Mouse (Mus musculus) heart, embryonic 10.5 days (tissue): ENCODE measurements at regions not wholly inside any gene's neighbourhood (a gene's known extent, or its start where the extent isn't known, plus 50 kb on each side); places are given as distances from the start of the nearest gene placed in this dataset.

ENCODE experiments used
- DNase-seq: peaks from one replicate; pipeline ENCODE4 v3.0.0-alpha.2; 2017; ENCODE audit warnings: low spot score
- H3K27ac ChIP-seq: fragments of 300-500 bp; sonication (generic); 2 replicates; pipeline ENCODE4 v1.5.1; 2016; ENCODE audit warnings: mild to moderate bottlenecking
- H3K27me3 ChIP-seq: fragments of 300-500 bp; sonication (generic); 2 replicates; pipeline ENCODE4 v1.6.1; 2016; ENCODE audit warnings: mild to moderate bottlenecking; ENCODE audit not compliant: poor library complexity, insufficient read depth, severe bottlenecking
- H3K36me3 ChIP-seq: fragments of 300-500 bp; sonication (generic); 2 replicates; pipeline ENCODE4 v1.6.1; 2016; ENCODE audit warnings: mild to moderate bottlenecking, moderate library complexity
- H3K4me1 ChIP-seq: fragments of 300-500 bp; sonication (generic); 2 replicates; pipeline ENCODE4 v1.6.1; 2016; ENCODE audit warnings: mild to moderate bottlenecking
- H3K4me3 ChIP-seq: fragments of 300-500 bp; sonication (generic); 2 replicates; pipeline ENCODE4 v1.5.1; 2016; ENCODE audit warnings: mild to moderate bottlenecking, moderate library complexity
- H3K9me3 ChIP-seq: fragments of 300-500 bp; sonication (generic); 2 replicates; pipeline ENCODE4 v1.6.1; 2016; ENCODE audit warnings: mild to moderate bottlenecking, moderate library complexity
- WGBS: fragments of 180-500 bp; shearing (Covaris S2); methylation state at CpG from one replicate; pipeline ENCODE4 v1.1.7; 2016; 5-methylcytosine and 5-hydroxymethylcytosine counted together

DNA sequence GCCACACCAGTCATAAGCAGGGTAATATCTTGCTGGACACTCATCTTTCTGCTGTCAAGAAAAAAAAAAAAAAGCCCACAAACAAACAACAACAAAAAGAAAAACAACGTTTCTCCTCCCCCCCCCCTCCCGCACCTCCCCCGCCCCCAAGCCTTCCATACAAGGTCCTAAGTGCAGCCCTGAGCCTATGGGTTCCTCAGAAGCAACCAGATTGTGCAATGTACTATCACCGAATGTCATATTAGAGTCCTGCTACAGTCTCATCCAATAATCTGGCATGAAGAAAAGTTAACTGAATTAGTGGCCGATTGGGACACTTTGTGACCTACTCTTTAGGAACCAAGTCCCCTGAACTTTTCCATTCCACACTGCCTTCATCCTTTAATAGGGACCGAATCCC, 161.5 kb downstream of the Gm10295 start:
- no peak overlapping the region for H3K4me3 ChIP-seq
- H3K27me3 ChIP-seq: no peaks in the 10 kb centered on the region
- H3K9me3 ChIP-seq: no peaks in the 10 kb centered on the region
- H3K36me3 ChIP-seq: no peaks in the 10 kb centered on the region
- H3K27ac ChIP-seq: no peak overlapping the region
- 72% methylated on average over 6 of the region's 6 CpGs for WGBS
- H3K4me1 ChIP-seq: peaks cover 8% of the 10 kb centered on the region; the same call in 1 of the 2 replicates
- DNase-seq: no peak

DNA sequence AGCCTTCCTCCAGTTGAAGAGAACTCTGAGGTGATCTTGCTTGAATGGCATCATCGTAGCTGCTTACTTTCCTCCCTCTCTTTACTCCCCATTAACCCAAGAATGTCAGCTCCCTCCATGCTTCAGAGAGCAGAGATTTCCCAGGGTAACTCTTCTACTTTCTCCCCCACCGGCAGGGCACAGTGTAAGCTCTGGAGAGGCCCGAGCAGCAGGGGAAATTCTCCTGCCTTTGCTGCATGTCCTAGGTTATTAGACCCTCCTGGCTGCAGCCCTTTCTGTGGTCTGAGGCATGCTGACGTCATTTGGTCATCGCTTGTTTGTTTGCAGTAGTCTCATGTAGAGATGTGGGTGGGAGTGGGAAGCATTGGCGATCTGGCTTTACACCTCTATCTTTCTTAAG, 163.2 kb downstream of the Gm10295 start:
- 13% methylated on average over 6 of the region's 6 CpGs for WGBS
- no peaks in the 10 kb centered on the region for H3K9me3 ChIP-seq
- no peaks in the 10 kb centered on the region for H3K27me3 ChIP-seq
- DNase-seq: no peak
- H3K27ac ChIP-seq: peak overlapping the region; percentile 63
- H3K4me1 ChIP-seq: peaks cover 6% of the 10 kb centered on the region; the same call in 1 of the 2 replicates
- no peak overlapping the region for H3K4me3 ChIP-seq
- H3K36me3 ChIP-seq: no peaks in the 10 kb centered on the region

DNA sequence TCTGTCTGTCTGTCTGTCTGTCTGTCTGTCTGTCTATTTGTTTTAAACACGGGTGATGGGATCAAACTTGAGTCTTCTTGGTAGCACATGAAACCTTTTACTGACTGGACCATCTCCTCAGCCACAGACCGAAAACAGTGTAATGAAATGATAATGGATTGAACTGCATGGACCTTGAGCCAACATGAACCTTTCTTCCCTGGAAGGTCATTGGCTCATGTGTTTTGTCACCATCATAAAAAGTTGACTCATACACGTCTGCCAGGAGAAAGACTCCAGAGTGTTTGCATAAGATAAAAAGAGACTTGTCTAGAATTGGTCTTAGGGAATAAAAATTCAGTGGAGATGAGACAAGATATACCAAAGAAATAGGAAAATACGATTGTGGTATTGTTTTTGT, 176.4 kb downstream of the Gm10295 start:
- Histone ChIP-seq H3K27ac (no peak overlapping the region), H3K4me1 (no peaks in the 10 kb centered on the region), H3K9me3 (no peaks in the 10 kb centered on the region), H3K27me3 (no peaks in the 10 kb centered on the region), H3K4me3 (no peak overlapping the region), H3K36me3 (no peaks in the 10 kb centered on the region)
- WGBS: 68% methylated on average over 4 of the region's 4 CpGs
- no peak for DNase-seq

DNA sequence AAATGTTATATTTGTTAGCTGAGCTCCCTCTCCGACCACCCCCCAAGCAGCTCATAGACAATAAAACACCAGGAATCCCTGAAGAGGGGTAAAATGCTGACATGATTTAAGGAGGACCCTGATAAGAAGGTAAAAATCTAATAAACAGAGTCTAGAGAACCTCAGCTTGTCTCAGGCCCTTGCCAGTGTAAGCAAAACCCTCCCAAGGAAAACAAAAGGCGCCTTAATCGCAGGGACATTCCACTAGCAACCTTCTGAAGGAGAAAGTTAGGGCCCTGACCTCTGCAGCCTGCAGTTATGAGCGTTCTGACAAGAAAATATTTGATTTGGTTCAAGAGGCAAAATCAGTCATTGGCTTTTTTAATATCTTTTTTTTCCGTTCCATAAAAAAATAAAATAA, 212.2 kb downstream of the Gm10295 start:
- H3K36me3 ChIP-seq: no peaks in the 10 kb centered on the region
- H3K4me1 ChIP-seq: 0 out of 2 replicates have a peak, but pooled peaks cover 4% of the 10 kb centered on the region
- H3K9me3 ChIP-seq: no peaks in the 10 kb centered on the region
- DNase-seq: no peak
- WGBS: 54% methylated on average over 5 of the region's 5 CpGs
- H3K4me3 ChIP-seq: no peak overlapping the region
- 0 out of 2 replicates have a peak overlapping the region, but pooled peaks have one; percentile 29 for H3K27ac ChIP-seq
- no peaks in the 10 kb centered on the region for H3K27me3 ChIP-seq

DNA sequence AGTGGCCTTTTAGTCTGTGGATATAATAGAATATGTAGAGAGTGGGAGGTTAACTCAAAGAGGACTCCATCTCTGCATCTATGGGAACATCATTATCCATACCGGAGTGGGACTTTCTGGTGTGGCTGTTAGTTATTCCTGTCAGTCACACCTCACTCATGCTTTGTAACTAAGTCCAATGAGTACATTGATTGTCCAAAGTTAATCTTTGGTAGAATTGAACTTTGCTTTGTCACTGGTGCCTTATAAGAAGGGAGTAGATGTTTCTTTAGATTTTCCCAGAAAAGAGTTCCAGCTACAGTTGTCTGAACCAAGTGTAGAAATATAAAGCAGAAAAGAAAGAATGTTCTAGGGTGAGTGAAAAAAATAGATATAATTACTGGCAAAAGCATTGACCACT, 221.3 kb downstream of the Gm10295 start:
- peaks cover 4% of the 10 kb centered on the region; the same call in 1 of the 2 replicates for H3K4me1 ChIP-seq
- no peaks in the 10 kb centered on the region for H3K36me3 ChIP-seq
- 88% methylated on average over 1 of the region's 1 CpGs for WGBS
- no peaks in the 10 kb centered on the region for H3K27me3 ChIP-seq
- no peak overlapping the region for H3K27ac ChIP-seq
- DNase-seq: no peak
- no peak overlapping the region for H3K4me3 ChIP-seq
- H3K9me3 ChIP-seq: no peaks in the 10 kb centered on the region

DNA sequence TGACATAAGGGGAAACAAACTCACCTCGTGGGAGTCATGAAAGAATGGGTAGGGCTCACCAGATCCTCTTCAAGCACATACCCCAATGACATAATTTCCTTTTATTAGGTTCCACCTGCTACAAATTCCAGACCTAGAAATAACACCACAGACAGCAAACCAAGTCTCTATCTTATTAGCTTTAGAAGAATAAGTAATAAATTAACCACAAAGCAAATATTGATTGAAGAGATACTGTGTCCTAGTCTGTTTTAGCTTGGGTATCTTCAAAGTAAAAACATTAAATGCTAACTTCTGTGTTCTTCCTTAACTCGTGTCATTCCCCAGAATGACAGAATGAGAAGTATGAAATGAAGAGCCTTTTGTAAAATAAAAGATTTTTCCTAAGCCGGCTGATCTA, 222.4 kb downstream of the Gm10295 start:
- H3K27me3 ChIP-seq: no peaks in the 10 kb centered on the region
- H3K36me3 ChIP-seq: no peaks in the 10 kb centered on the region
- H3K4me3 ChIP-seq: no peak overlapping the region
- 76% methylated on average over 3 of the region's 3 CpGs for WGBS
- peaks cover 4% of the 10 kb centered on the region; the same call in 1 of the 2 replicates for H3K4me1 ChIP-seq
- no peaks in the 10 kb centered on the region for H3K9me3 ChIP-seq
- no peak for DNase-seq
- H3K27ac ChIP-seq: no peak overlapping the region

DNA sequence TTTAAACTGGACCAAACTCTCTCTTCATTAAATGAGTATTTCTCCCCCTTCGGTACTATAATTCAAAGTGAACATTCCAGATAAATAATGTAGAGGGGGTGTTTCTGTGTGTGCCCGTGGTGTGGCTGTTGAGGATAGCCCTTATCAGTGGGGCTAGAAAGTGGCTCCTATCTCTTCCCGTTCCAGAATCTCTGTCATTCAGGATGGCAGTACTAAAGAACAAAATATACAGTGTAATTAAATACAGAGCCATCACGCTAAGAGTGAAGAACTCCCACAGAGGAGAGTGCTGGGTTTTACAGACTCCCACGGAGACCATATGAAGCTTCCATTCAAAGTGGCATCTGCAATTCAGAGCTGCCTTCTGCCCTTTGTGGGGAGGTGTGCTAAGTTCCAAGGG, 229.8 kb downstream of the Gm10295 start:
- H3K27ac ChIP-seq: no peak overlapping the region

DNA sequence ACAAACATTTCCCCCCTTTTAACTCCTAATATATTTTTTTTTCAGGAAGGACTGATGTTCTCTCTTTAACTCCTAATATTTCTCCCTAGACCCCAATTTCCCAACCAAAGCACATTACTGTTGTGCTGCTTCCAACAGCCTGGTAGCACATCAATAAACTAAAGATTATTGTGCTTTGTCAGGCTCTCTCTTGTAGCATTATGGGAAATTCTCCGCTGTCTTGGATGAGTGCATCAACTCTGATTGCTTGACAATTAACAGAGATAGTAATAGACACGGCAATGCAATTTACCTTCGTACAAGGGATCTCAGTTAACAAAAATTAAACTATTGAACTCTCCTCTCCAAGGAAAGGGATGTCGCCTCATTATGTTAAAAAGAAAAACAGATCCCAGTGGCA, 230.3 kb downstream of the Gm10295 start:
- no peak for DNase-seq
- WGBS: 78% methylated on average over 4 of the region's 4 CpGs
- no peak overlapping the region for H3K27ac ChIP-seq

More for the DNA sequence above, 229.8 kb downstream of the Gm10295 start:
- Histone ChIP-seq H3K4me1 (peaks cover 14% of the 10 kb centered on the region), H3K27me3 (no peaks in the 10 kb centered on the region), H3K4me3 (no peak overlapping the region), H3K36me3 (no peaks in the 10 kb centered on the region), H3K9me3 (no peaks in the 10 kb centered on the region)
- DNase-seq: no peak
- WGBS: 33% methylated on average over 5 of the region's 5 CpGs

DNA sequence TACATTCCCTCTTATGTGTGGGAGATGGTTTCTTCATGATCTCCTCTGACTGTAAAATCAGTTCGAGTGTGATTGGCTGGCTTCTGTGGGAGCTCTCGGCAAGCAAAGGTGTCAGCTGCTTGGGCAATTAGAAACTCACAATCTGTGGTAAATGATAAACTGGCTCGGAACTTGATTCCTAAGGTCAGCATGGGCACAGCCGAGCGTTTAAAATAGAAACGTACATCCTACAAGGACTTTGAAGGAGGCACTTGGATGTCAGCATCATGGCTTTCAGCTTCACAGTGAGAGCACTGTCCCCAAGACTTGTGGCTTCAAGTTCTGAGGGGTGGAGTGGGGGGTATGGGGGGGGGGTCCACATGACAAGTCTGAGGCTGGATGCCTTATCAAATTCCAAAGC, 231.3 kb downstream of the Gm10295 start:
- Histone ChIP-seq H3K27me3 (no peaks in the 10 kb centered on the region), H3K4me1 (peaks cover 10% of the 10 kb centered on the region), H3K27ac (no peak overlapping the region), H3K4me3 (no peak overlapping the region), H3K9me3 (no peaks in the 10 kb centered on the region), H3K36me3 (no peaks in the 10 kb centered on the region)
- WGBS: 34% methylated on average over 6 of the region's 6 CpGs
- no peak for DNase-seq

More for the DNA sequence above, 230.3 kb downstream of the Gm10295 start:
- H3K9me3 ChIP-seq: no peaks in the 10 kb centered on the region
- no peak overlapping the region for H3K4me3 ChIP-seq
- no peaks in the 10 kb centered on the region for H3K36me3 ChIP-seq
- H3K27me3 ChIP-seq: no peaks in the 10 kb centered on the region
- peaks cover 14% of the 10 kb centered on the region for H3K4me1 ChIP-seq

DNA sequence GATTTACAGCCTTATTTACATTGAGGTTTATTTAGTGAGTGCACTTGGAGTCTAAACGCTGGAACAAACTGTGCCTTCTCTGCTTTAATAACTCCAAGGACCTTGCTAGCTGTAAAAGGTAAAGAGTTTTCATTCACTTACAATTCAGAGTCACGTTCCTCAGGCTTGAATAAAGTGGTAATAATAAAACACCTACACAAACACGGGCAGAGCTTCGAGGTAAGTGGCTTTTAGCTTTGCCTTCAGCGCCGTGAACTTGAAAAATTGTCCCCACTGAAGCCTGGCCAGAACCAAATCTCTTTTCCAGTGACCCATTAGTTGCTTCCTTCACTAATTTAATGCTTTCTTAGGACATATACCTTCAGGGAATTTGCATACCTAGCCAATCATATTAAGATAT, 244.2 kb downstream of the Gm10295 start:
- no peaks in the 10 kb centered on the region for H3K4me1 ChIP-seq
- no peak for DNase-seq
- no peaks in the 10 kb centered on the region for H3K27me3 ChIP-seq
- H3K4me3 ChIP-seq: no peak overlapping the region
- no peaks in the 10 kb centered on the region for H3K36me3 ChIP-seq
- WGBS: 82% methylated on average over 6 of the region's 6 CpGs
- H3K9me3 ChIP-seq: no peaks in the 10 kb centered on the region
- no peak overlapping the region for H3K27ac ChIP-seq

DNA sequence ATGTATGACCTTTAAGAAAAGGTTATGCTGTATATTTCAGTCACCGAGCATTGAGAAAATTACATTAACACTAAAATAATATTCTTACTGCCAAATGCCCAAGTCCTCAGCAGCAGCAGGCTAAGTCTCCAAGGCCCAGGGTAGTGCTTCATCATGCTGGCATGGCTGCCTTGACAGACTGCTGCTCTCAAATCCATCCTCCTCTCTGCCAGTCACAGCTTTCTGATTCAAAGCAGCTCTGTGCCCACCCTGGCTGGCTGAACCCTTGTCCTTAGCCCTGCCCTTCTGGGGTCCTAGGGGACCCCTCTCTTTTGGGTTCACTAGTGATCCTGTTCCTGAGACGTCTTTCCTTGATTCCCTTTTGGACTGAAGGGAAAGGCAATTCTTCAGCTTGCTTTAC, 251.0 kb downstream of the Gm10295 start:
- WGBS: 80% methylated on average over 2 of the region's 2 CpGs
- Histone ChIP-seq H3K27me3 (no peaks in the 10 kb centered on the region), H3K4me1 (no peaks in the 10 kb centered on the region), H3K4me3 (no peak overlapping the region), H3K27ac (no peak overlapping the region), H3K9me3 (no peaks in the 10 kb centered on the region), H3K36me3 (no peaks in the 10 kb centered on the region)
- DNase-seq: no peak

DNA sequence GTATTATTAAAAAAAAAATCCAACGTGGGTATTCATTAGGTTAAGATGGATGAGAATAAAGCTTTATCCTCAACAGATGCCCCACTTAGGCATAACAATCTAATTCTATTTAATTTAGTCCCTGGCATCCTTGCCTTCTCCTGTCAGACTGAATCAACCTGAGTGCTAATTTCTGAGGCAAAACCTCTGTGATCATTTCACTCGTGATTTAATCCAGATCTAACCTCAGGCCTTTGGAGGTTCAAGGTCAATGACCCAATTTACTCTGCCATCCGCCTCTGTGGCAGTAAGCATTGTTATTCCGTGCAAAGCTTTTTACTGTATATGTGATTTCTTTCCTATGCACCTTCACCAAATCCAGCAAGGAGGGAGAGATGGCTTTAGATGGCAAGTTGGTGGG, 253.0 kb downstream of the Gm10295 start:
- Histone ChIP-seq H3K4me1 (0 out of 2 replicates have a peak, but pooled peaks cover under 1% of the 10 kb centered on the region), H3K4me3 (no peak overlapping the region), H3K27ac (no peak overlapping the region), H3K36me3 (no peaks in the 10 kb centered on the region), H3K9me3 (no peaks in the 10 kb centered on the region), H3K27me3 (no peaks in the 10 kb centered on the region)
- WGBS: 62% methylated on average over 4 of the region's 4 CpGs
- no peak for DNase-seq

DNA sequence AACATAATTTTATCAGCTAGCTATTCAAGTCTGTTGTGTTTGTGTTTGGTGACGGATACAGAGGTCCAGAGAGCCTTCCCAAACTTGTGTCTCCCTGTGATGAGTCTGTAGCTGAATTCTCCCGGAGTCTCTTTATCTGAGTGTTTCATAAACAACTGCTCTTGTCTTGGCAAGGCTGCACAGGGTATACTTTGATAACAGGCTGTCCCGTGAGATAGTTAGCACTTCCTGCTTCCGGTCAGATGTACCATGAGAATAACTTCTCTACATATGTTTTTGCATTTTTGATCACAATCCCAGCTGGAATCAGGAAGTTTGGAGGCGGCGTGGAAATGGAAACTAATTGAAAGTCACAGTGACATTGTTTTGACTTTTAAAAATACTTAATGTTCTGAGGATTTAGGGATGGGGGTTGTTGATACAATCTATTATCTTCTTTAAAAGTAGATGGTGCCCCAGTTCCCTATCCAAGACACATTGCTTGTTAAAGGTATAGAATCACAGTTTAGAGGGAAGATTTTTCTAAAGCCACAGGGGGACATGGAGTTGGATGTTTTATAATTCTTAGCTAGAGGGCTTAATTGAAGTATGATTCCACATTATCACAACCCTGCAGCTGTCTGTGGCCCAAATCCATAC, 257.9 kb downstream of the Gm10295 start:
- Histone ChIP-seq H3K9me3 (no peaks in the 10 kb centered on the region), H3K36me3 (no peaks in the 10 kb centered on the region), H3K27ac (no peak overlapping the region), H3K27me3 (no peaks in the 10 kb centered on the region), H3K4me3 (no peak overlapping the region), H3K4me1 (0 out of 2 replicates have a peak, but pooled peaks cover 3% of the 10 kb centered on the region)
- DNase-seq: no peak
- WGBS: 38% methylated on average over 6 of the region's 6 CpGs

DNA sequence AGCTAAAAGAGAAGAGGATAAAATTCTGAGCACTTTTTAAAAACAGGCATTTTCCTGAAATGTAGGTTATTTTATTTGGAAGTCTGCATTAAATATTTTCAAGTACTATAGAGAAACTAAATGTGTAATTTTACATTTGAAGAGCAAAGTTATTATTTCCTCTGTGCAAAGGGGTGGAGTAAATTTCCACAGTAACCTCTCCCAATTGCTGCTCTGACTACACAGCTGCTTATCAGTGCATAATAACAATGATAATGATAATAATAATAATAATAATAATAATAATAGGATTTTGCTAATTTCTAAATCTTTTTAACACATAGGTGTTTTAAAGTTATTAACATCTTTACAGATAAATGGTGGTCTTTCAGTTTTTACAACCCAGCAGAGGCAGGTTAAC, 258.5 kb downstream of the Gm10295 start:
- DNase-seq: no peak
- H3K36me3 ChIP-seq: no peaks in the 10 kb centered on the region
- no peaks in the 10 kb centered on the region for H3K9me3 ChIP-seq
- H3K4me3 ChIP-seq: no peak overlapping the region
- H3K27me3 ChIP-seq: no peaks in the 10 kb centered on the region
- H3K27ac ChIP-seq: no peak overlapping the region
- 0 out of 2 replicates have a peak, but pooled peaks cover 3% of the 10 kb centered on the region for H3K4me1 ChIP-seq
